Mouse (Mus musculus) testis, postnatal 14 days (tissue): ENCODE results near the gene Olfr905.

Experiments used
- DNase-seq: peaks from one replicate; pipeline ENCODE4 v3.0.0; 2021; ENCODE audit warnings: low spot score

The Olfr905 gene

GRCm38 (mm10) chr9:38470807-38471206, at the start of gene Olfr905:
Olfr905 (plus strand) TSS chr9:38471107.
- DNase-seq = no peak

DNA sequence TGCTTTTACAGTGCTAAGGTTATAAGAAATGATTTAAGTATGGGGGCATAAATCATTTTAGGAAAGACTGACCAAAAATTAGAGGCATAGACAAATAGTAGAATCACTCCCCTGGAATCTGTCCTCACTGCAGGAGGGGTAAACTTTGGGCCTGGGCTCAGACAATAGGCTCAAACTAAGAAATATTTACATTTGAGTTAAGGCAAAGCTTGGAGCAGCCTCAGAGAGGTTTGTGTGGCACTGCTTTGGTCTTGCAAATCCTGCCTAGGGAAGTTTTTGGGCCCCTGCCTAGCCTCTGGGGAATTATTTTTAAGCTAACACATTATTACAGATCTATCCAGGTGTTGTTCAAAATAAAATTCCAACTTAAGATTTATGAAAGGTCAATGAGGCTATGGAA, 47.1 kb upstream of the Olfr905 start:
- no peak for DNase-seq

DNA sequence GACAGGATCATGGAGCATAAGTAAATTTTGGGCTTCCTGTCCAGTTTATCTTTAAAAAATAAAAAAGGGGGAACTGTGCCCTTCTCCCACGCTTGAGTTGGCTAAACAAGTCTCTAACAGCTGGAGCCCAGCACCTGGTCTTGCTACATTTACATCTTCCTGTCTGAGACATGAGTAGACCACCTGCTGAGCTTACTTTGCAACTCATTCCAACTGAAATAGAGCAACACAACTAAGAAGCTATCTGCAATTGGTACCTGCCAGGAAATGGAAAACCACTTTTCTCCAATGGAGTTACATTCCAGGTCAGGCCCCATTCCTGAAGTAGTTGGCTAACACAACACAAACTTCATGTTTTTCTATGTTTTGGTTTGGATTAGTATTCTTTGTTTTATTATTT, 43.9 kb upstream of the Olfr905 start:
- no peak for DNase-seq

DNA sequence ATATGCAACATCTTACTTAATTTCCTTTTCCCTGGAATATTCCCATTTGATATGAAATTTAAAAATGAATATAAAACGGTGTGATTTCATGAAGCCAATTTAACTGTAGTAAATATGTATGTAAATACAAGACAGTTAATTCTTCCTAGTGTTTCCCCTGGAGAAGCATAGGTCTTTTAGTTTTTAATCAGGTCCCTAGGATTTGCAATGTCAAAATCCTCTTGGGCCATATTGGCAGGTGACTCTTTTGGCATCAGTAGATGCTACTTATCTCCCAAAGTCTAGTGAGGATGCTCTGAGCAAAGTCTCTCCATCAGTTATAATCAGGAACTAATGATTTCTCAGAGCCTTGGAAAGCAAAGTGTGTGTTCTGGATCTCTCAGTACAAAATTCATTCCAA, 41.8 kb upstream of the Olfr905 start, which contains the start of gene Olfr901:
Gene Olfr901 (plus strand): TSS at position 301 of the 400 bp plus-strand sequence.
- no peak for DNase-seq

DNA sequence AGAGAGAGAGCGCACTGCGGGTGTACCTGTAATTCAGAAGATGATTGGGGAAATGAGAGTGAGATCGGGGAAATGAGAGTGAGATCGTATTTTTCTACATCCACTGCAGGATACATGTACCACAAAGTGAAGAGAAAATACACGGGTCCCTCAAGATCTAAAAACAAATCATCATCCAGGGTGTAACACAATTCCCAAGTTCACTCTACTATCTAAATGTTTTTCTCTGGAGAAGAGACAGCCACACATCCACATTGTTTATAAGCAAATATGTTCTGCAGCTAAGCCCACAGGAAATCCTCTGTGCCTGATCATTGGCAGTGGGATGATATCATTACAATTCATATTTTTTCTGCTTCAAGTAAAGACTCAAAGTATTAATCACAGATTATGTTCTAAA, 23.6 kb upstream of the Olfr905 start, which contains the start of gene Olfr902:
Gene Olfr902 (plus strand): TSS at position 301 of the 400 bp plus-strand sequence.
- DNase-seq = no peak

DNA sequence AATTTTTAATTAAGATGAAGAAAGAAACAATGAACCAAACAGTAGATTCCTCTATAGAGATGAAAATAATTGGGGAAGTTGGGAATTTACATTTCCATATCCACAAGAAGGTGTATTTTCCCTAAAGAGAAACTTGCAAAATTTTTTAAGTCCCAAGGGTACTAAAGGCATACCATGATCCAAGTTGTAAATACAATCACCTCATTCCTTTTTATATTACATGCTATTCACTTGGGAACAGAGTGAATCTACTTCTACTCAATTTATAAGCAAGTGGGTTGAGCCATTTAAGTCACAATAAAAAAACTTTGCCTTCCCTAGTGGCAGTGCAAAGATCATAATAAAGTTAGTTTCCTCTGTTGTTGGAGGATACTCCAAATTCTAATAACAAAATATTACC, 8.1 kb upstream of the Olfr905 start, which contains the start of gene Olfr904:
Gene Olfr904 (plus strand): TSS at position 301 of the 400 bp plus-strand sequence.
- DNase-seq = no peak

GRCm38 (mm10) chr9:38486785-38487184, 15.9 kb downstream of the Olfr905 start, which contains the start of gene Olfr906:
Olfr906 (plus strand) TSS chr9:38487085.
- DNase-seq = no peak

GRCm38 (mm10) chr9:38495501-38495900, 24.6 kb downstream of the Olfr905 start, which contains the start of gene Olfr907:
Olfr907 (plus strand) TSS chr9:38495801.
- DNase-seq = no peak

DNA sequence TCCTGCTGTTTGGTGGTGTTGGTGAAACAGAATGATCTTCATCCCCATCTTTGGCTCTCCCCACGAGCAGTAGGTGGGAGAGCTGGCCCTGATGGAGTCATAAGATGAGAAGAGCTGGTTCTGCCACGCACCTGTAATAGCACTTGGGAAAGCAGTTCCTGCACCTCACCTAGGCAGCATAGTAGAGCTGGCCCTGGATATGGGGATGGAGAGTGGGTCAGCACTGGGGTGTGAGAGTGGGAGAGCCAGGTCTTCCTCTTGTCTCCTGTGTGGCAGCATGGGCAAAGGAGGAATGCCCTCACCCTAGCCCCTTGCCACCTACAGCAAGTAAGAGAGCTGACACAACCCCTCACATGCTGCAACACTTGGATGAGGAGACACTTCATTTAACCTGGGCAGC, 41.4 kb downstream of the Olfr905 start:
- DNase-seq = no peak

- DNase-seq = no peak
These were observed 50.4 kb downstream of the Olfr905 start, which contains the start of gene Olfr911-ps1 for GRCm38 (mm10) chr9:38521280-38521679. Olfr911-ps1 (plus strand) TSS chr9:38521580.
